Mouse (Mus musculus): ENCODE results near the gene Slc6a2. TPM values are rescaled to one million over a fixed set of nuclear protein-coding genes. Genes with fewer than 3 reads are reported as not detected.

Slc6a2 gene
- total and polyA plus RNA-seq, 2 experiments from 2014 or later = not detected

DNA sequence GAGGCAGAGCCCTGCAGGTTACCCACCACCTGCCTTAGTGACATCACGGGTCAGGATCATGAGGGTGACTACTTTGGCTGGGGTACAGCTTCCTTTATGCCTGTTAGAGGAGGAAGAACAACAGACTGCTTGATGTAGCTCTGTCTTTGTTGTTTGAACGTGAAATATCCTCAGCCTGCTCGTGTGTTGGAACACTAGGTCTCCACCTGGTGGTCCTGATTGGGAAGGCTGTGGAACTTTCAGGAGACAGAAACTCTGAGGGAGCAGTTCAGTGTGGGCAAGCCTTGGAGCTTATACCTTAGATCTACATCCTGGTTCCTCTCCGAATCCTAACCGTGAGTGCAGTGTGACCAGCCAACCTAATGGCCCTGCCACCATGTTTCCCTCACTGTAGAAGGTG is 61.9 kb downstream of the Slc6a2 start:
- WGBS = 53% methylated on average over 5 of the region's 5 CpGs
- Histone ChIP-seq H3K4me3 (ENCODE audit: low read depth, low read length) (no peak overlapping the region), H3K27me3 (ENCODE audit: control insufficient read depth, insufficient read depth, low read length) (no peaks in the 10 kb centered on the region), H3K9me3 (replicated peaks; ENCODE audit: control insufficient read depth, low read length) (no peaks in the 10 kb centered on the region), H3K27ac (ENCODE audit: low read depth) (no peak overlapping the region), H3K4me1 (ENCODE audit: control insufficient read depth, insufficient read depth) (no peaks in the 10 kb centered on the region), H3K9ac (replicated peaks; ENCODE audit: low read depth, low read length) (no peak overlapping the region), H3K36me3 (replicated peaks; ENCODE audit: control insufficient read depth, insufficient read depth, low read length) (no peaks in the 10 kb centered on the region), H3K4me2 (ENCODE audit: low read depth, low read length) (no peak overlapping the region)
- no peak for ATAC-seq (ENCODE audit: insufficient read depth, low read depth)
- peak; percentile 24 for TF ChIP-seq CTCF (IDR thresholded peaks at IDR 0.05; ENCODE audit: low read depth)
- TF ChIP-seq EP300 (IDR thresholded peaks at IDR 0.05; ENCODE audit: low read depth) = no peak
- DNase-seq (ENCODE audit: low spot score) = no peak

DNA sequence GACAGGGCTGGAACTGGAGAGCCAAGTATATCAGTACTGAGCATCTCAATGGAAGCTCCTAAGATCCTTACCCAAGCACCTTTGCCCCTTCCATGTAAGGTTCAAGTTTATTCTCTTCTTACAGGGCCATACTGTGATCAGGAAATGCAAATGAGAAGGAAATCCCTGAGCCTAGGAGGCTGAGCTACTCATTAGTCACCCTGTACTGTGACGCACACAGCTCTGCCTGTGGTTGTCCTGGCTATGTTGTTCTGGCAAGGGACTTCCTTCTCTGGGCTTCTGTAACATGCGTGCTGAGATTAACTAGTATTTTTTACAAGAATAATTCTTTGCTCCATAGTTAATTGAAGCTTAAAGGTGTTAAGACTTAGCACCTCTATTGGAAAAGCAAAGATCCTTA is 70.8 kb downstream of the Slc6a2 start:
- WGBS = 65% methylated on average over 2 of the region's 2 CpGs
- ATAC-seq (ENCODE audit: insufficient read depth, low read depth) = no peak

DNA sequence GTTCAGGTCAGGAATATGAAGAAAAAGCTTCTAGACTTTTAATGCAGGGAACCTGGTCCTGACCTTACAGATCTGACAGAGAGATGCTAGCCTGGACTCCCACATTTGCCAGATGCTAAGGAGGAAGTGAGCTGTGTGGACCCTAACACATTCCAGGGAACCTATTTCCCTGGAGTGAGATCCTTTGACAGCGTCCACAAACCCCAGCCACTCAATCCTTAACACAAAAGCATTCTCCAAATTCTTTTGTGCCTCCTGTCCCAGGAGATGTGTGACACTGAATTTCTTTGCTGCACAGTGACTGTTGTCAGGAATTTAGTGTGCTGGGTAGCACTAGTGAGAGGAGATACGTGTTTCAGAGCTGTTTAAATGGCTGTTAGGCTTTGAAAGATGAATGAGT is 79.0 kb downstream of the Slc6a2 start:
- Histone ChIP-seq H3K9me3 (replicated peaks; ENCODE audit: control insufficient read depth, low read length) (no peaks in the 10 kb centered on the region), H3K36me3 (replicated peaks; ENCODE audit: control insufficient read depth, insufficient read depth, low read length) (no peaks in the 10 kb centered on the region), H3K27ac (ENCODE audit: low read depth) (no peak overlapping the region), H3K4me1 (ENCODE audit: control insufficient read depth, insufficient read depth) (no peaks in the 10 kb centered on the region), H3K27me3 (ENCODE audit: control insufficient read depth, insufficient read depth, low read length) (no peaks in the 10 kb centered on the region), H3K9ac (replicated peaks; ENCODE audit: low read depth, low read length) (no peak overlapping the region), H3K4me3 (ENCODE audit: low read depth, low read length) (no peak overlapping the region), H3K4me2 (ENCODE audit: low read depth, low read length) (no peak overlapping the region)
- no peak for ATAC-seq (ENCODE audit: insufficient read depth, low read depth)
- no peak for DNase-seq (ENCODE audit: low spot score)
- no peak for TF ChIP-seq CTCF (IDR thresholded peaks at IDR 0.05; ENCODE audit: low read depth)
- no peak for TF ChIP-seq EP300 (IDR thresholded peaks at IDR 0.05; ENCODE audit: low read depth)
- 16% methylated on average over 2 of the region's 2 CpGs for WGBS

More for the DNA sequence above, 70.8 kb downstream of the Slc6a2 start:
- Histone ChIP-seq H3K27ac (ENCODE audit: low read depth) (no peak overlapping the region), H3K27me3 (ENCODE audit: control insufficient read depth, insufficient read depth, low read length) (no peaks in the 10 kb centered on the region), H3K4me2 (ENCODE audit: low read depth, low read length) (no peak overlapping the region), H3K4me3 (ENCODE audit: low read depth, low read length) (no peak overlapping the region), H3K4me1 (ENCODE audit: control insufficient read depth, insufficient read depth) (no peaks in the 10 kb centered on the region), H3K36me3 (replicated peaks; ENCODE audit: control insufficient read depth, insufficient read depth, low read length) (no peaks in the 10 kb centered on the region), H3K9ac (replicated peaks; ENCODE audit: low read depth, low read length) (no peak overlapping the region), H3K9me3 (replicated peaks; ENCODE audit: control insufficient read depth, low read length) (no peaks in the 10 kb centered on the region)
- no peak for TF ChIP-seq CTCF (IDR thresholded peaks at IDR 0.05; ENCODE audit: low read depth)
- no peak for TF ChIP-seq EP300 (IDR thresholded peaks at IDR 0.05; ENCODE audit: low read depth)
- DNase-seq (ENCODE audit: low spot score) = no peak

DNA sequence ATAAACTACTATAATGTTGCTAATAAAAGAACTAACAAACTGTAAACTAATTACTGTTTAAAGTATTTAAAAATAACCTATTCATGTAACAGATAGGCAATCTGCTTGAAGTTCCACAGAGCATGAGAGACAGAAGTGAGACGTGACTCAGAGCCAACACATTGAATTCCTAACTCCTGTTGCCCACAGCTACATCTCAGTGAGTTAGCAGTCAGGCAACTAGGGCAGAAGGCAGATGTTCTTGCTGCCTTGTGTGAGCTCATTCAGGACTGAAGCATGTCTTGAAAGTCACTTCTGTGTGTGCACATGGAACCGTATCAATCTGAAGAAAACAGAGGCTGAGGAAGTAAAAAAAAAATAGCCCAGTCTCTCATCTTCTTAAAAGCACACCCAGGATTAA is 80.4 kb downstream of the Slc6a2 start:
- Histone ChIP-seq H3K9me3 (replicated peaks; ENCODE audit: control insufficient read depth, low read length) (no peaks in the 10 kb centered on the region), H3K9ac (replicated peaks; ENCODE audit: low read depth, low read length) (no peak overlapping the region), H3K4me2 (ENCODE audit: low read depth, low read length) (no peak overlapping the region), H3K4me3 (ENCODE audit: low read depth, low read length) (no peak overlapping the region), H3K27me3 (ENCODE audit: control insufficient read depth, insufficient read depth, low read length) (no peaks in the 10 kb centered on the region), H3K36me3 (replicated peaks; ENCODE audit: control insufficient read depth, insufficient read depth, low read length) (no peaks in the 10 kb centered on the region), H3K27ac (ENCODE audit: low read depth) (no peak overlapping the region), H3K4me1 (ENCODE audit: control insufficient read depth, insufficient read depth) (no peaks in the 10 kb centered on the region)
- DNase-seq (ENCODE audit: low spot score) (no peak), ATAC-seq (ENCODE audit: insufficient read depth, low read depth) (no peak)
- 37% methylated on average over 2 of the region's 2 CpGs for WGBS
- no peak for TF ChIP-seq EP300 (IDR thresholded peaks at IDR 0.05; ENCODE audit: low read depth)
- TF ChIP-seq CTCF (IDR thresholded peaks at IDR 0.05; ENCODE audit: low read depth) = no peak

DNA sequence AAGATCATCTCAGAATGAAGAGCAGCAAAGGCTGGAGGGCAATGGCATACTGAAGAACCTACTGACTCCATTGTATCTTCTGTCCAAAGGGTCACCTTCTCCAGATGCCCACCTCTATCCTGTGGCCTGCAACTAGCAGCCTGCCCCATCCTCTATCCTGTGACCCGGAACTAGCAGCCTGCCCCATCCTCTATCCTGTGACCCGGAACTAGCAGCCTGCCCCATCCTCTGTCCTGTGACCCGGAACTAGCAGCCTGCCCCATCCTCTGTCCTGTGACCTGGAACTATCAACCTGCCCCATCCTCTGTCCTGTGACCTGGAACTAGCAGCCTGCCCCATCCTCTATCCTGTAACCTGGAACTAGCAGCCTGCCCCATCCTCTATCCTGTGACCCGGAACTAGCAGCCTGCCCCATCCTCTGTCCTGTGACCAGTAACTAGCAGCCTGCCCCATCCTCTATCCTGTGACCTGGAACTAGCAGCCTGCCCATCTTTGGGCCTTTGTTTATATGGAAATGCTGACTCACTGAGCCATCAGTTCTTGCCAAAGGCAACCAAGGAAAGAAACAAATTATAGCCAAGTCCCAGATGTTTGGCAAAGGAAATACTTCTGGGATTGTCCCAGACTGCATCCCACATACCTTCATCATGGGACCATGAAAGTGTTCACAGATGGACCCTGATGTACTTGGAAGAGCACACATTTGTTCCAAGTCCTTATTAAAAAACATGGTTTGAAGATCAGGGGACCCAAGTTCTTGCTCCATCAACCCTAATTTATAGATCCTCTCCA is 81.1 kb downstream of the Slc6a2 start:
- TF ChIP-seq CTCF (IDR thresholded peaks at IDR 0.05; ENCODE audit: low read depth) (no peak), EP300 (IDR thresholded peaks at IDR 0.05; ENCODE audit: low read depth) (no peak)
- H3K36me3 ChIP-seq (replicated peaks; ENCODE audit: control insufficient read depth, insufficient read depth, low read length) = no peaks in the 10 kb centered on the region
- no peak overlapping the region for H3K9ac ChIP-seq (replicated peaks; ENCODE audit: low read depth, low read length)
- no peak for DNase-seq (ENCODE audit: low spot score)
- no peaks in the 10 kb centered on the region for H3K27me3 ChIP-seq (ENCODE audit: control insufficient read depth, insufficient read depth, low read length)
- H3K4me1 ChIP-seq (ENCODE audit: control insufficient read depth, insufficient read depth) = no peaks in the 10 kb centered on the region
- no peak for ATAC-seq (ENCODE audit: insufficient read depth, low read depth)
- WGBS = 80% methylated on average over 4 of the region's 4 CpGs
- H3K4me2 ChIP-seq (ENCODE audit: low read depth, low read length) = no peak overlapping the region
- H3K4me3 ChIP-seq (ENCODE audit: low read depth, low read length) = no peak overlapping the region
- H3K9me3 ChIP-seq (replicated peaks; ENCODE audit: control insufficient read depth, low read length) = no peaks in the 10 kb centered on the region
- no peak overlapping the region for H3K27ac ChIP-seq (ENCODE audit: low read depth)

DNA sequence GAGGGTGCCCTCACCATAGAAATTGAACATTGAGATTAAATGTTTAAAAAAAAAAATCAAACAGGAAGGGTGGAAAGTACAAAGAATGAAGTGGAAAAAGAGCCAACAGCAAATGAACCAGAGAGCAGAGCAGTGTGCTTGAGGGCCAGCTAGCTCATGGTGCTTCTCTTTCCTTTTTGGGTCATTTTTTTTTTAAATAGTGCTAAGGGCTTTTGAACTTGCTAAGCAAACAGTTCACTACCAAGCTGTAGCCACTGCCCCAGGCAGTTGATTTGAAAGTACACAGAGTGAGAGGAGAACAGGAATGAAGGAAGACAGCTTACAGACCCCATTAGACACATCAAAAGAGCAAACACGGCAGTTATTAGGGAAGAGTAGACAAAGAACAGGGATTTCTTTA is 83.2 kb downstream of the Slc6a2 start:
- ATAC-seq (ENCODE audit: insufficient read depth, low read depth) (no peak), DNase-seq (ENCODE audit: low spot score) (no peak)
- 56% methylated on average over 1 of the region's 1 CpGs for WGBS
- no peaks in the 10 kb centered on the region for H3K36me3 ChIP-seq (replicated peaks; ENCODE audit: control insufficient read depth, insufficient read depth, low read length)
- no peaks in the 10 kb centered on the region for H3K27me3 ChIP-seq (ENCODE audit: control insufficient read depth, insufficient read depth, low read length)
- H3K9ac ChIP-seq (replicated peaks; ENCODE audit: low read depth, low read length) = no peak overlapping the region
- H3K4me2 ChIP-seq (ENCODE audit: low read depth, low read length) = no peak overlapping the region
- no peaks in the 10 kb centered on the region for H3K9me3 ChIP-seq (replicated peaks; ENCODE audit: control insufficient read depth, low read length)
- H3K4me1 ChIP-seq (ENCODE audit: control insufficient read depth, insufficient read depth) = no peaks in the 10 kb centered on the region
- H3K27ac ChIP-seq (ENCODE audit: low read depth) = no peak overlapping the region
- TF ChIP-seq EP300 (IDR thresholded peaks at IDR 0.05; ENCODE audit: low read depth) (no peak), CTCF (IDR thresholded peaks at IDR 0.05; ENCODE audit: low read depth) (no peak)
- H3K4me3 ChIP-seq (ENCODE audit: low read depth, low read length) = no peak overlapping the region

Measured in heart, postnatal 0 days (tissue).